Mouse (Mus musculus): ENCODE results near the gene Thap3. TPM values are rescaled to one million over a fixed set of nuclear protein-coding genes. Genes with fewer than 3 reads are reported as not detected.

Gene Thap3
- polyA plus RNA-seq, 1 experiment from 2014 or later = 34.7 TPM

DNA sequence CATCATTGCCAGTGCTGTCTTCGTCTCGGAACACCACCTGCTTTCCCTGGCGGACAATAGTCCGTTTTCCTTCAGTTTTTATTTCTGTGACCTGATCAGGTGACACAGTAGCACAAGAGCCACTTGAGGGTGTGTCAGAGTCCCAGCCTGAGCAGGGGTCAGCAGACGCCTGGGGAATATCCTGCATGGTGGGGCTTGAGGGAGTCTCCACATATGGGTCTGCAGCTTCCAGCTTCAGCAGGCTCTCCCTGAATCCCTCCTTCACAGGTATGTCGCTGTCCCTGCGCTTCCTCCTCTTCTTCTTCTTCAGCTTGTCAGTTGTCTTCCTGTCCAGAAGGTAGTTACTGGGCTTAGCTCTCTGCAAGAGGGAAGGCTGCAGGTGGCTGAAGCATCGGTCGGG is 3.3 kb upstream of the Thap3 start:
- no peak for DNase-seq (ENCODE audit: low spot score)
- H3K4me3 ChIP-seq = no peak overlapping the region
- no peaks in the 10 kb centered on the region for H3K27me3 ChIP-seq (replicated peaks; ENCODE audit: low read depth, poor library complexity, severe bottlenecking)
- peaks cover 42% of the 10 kb centered on the region for H3K36me3 ChIP-seq (replicated peaks)
- H3K27ac ChIP-seq (replicated peaks) = no peak overlapping the region
- WGBS = 94% methylated on average over 9 of the region's 9 CpGs
- H3K4me1 ChIP-seq = peaks cover 40% of the 10 kb centered on the region
- H3K9me3 ChIP-seq = no peaks in the 10 kb centered on the region

DNA sequence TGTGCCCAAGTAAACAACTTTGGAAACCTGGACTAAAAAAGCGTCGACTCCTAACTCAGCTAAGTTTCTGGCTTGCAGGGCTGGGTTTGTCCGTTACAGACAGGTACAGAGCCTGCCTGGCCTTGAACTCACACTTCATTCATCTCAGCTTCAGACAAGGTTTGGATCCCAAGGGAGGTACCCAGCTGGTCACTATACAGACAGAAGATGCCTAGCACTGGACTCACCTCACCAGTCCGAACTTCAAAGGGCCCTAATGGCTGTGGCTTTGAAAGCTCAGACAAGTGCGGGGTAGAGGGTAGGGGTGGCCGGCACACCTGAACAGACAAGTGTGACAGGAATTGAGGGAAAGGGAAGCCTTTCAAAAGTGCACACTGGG is 302 bp upstream of the Thap3 start:
- no peak for DNase-seq (ENCODE audit: low spot score)
- peaks cover 65% of the 10 kb centered on the region for H3K36me3 ChIP-seq (replicated peaks)
- no peaks in the 10 kb centered on the region for H3K9me3 ChIP-seq
- H3K4me3 ChIP-seq = peak overlapping the region; percentile 89
- WGBS = 30% methylated on average over 6 of the region's 6 CpGs
- H3K27ac ChIP-seq (replicated peaks) = peak overlapping the region; percentile 96
- H3K27me3 ChIP-seq (replicated peaks; ENCODE audit: low read depth, poor library complexity, severe bottlenecking) = no peaks in the 10 kb centered on the region
- H3K4me1 ChIP-seq = peaks cover 50% of the 10 kb centered on the region

DNA sequence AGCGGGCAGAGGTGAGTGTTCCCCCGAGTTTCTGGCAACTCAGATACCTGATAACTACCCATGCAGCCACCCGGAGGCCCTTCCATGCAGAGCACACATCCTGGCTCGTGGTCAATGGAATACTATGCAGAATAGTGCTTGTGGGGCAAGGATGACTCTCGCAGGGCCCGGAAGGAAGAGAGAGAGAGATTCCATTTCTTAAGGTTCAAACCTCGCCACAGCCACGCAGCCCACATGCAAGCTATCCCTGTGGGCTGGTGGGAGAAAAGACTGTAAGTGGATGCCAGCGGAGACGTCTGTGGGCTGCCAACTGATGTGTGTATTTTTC is 819 bp downstream of the Thap3 start:
- peak overlapping the region; percentile 96 for H3K27ac ChIP-seq (replicated peaks)
- peaks cover 71% of the 10 kb centered on the region for H3K36me3 ChIP-seq (replicated peaks)
- no peak for DNase-seq (ENCODE audit: low spot score)
- WGBS = 29% methylated on average over 10 of the region's 10 CpGs
- H3K27me3 ChIP-seq (replicated peaks; ENCODE audit: low read depth, poor library complexity, severe bottlenecking) = no peaks in the 10 kb centered on the region
- H3K9me3 ChIP-seq = no peaks in the 10 kb centered on the region
- H3K4me3 ChIP-seq = peak overlapping the region; percentile 89
- H3K4me1 ChIP-seq = peaks cover 52% of the 10 kb centered on the region

- no peaks in the 10 kb centered on the region for H3K27me3 ChIP-seq (replicated peaks; ENCODE audit: low read depth, poor library complexity, severe bottlenecking)
- peaks cover 58% of the 10 kb centered on the region for H3K4me1 ChIP-seq
- no peak for DNase-seq (ENCODE audit: low spot score)
- H3K27ac ChIP-seq (replicated peaks) = no peak overlapping the region
- WGBS = 69% methylated on average over 8 of the region's 8 CpGs
- peak overlapping the region; percentile 17; the same call in 1 of the 2 replicates for H3K4me3 ChIP-seq
- no peaks in the 10 kb centered on the region for H3K9me3 ChIP-seq
- peaks cover 71% of the 10 kb centered on the region for H3K36me3 ChIP-seq (replicated peaks)
Observed at GRCm38 (mm10) chr4:151986650-151987049, 2.1 kb downstream of the Thap3 start.

DNA sequence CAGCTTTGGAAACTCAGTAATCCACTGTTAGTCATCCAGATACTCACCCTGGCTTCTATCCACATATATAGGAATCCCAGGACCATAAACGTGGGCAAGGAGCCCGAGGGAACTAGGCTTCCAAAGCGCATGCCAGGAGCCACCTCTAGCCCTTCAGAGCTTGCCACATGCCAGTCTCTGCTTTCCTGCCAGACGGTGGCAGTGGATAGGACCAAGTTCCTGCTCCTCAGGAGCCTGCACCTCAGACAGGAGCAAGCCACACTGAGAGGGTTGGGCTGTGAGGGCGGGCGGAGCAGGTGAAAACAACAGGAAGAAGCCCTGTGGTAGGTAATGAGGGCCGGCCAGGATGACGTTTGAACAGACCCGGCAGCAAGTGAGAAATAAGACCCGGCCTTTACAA is 2.9 kb downstream of the Thap3 start:
- Histone ChIP-seq H3K27me3 (replicated peaks; ENCODE audit: low read depth, poor library complexity, severe bottlenecking) (no peaks in the 10 kb centered on the region), H3K4me1 (peaks cover 63% of the 10 kb centered on the region), H3K4me3 (0 out of 2 replicates have a peak overlapping the region, but pooled peaks have one; percentile 17), H3K27ac (replicated peaks) (peak overlapping the region; percentile 35; the same call in 1 of the 2 replicates), H3K9me3 (no peaks in the 10 kb centered on the region), H3K36me3 (replicated peaks) (peaks cover 71% of the 10 kb centered on the region)
- no peak for DNase-seq (ENCODE audit: low spot score)
- WGBS = 35% methylated on average over 10 of the region's 10 CpGs

DNA sequence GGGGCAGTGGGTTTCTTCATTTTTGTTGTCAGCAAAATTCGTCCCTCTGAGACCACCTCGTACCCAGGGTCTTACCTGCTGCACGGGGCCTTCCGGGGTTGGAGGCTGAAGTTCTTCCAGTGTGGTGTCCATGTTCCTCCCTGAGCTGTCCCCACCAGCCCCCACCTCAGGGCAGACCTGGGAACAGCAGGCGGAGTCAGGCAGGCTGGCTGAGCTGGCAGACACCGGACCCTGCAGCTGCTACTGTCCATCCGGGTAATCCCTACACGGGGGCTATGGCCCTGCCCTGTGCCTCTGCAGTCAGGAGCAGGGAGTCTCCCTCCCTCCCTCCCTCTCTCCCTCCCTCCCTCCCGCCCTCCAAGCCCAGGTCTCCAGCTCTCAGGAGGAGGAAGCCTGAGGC is 5.2 kb downstream of the Thap3 start:
- Histone ChIP-seq H3K4me3 (peak overlapping the region; percentile 5; the same call in 1 of the 2 replicates), H3K36me3 (replicated peaks) (peaks cover 80% of the 10 kb centered on the region), H3K9me3 (no peaks in the 10 kb centered on the region), H3K27ac (replicated peaks) (peak overlapping the region; percentile 44), H3K4me1 (peaks cover 51% of the 10 kb centered on the region), H3K27me3 (replicated peaks; ENCODE audit: low read depth, poor library complexity, severe bottlenecking) (no peaks in the 10 kb centered on the region)
- peak; percentile 58 for DNase-seq (ENCODE audit: low spot score)
- 26% methylated on average over 9 of the region's 9 CpGs for WGBS

DNA sequence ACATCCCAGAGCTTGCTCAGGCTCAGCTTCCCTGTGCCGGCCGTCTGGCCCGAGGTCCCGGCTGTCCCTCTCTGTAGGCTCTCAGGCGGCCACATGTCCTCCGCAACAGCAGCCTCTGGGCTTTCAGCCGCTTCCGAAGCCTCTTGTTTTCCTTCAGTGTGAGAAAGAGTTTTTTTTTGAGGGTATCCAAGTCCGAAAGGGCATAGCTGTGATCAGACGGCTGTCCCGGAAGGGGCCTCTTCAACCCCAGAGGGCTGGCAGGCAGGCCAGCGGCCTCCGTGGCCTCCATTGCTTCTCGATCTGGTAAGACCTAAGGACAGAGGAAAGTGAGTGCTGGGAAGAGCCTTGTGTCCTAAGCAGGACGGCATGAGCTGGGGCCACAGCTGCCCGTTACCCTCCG is 5.8 kb downstream of the Thap3 start:
- no peak for DNase-seq (ENCODE audit: low spot score)
- Histone ChIP-seq H3K36me3 (replicated peaks) (peaks cover 84% of the 10 kb centered on the region), H3K4me1 (peaks cover 46% of the 10 kb centered on the region)

DNA sequence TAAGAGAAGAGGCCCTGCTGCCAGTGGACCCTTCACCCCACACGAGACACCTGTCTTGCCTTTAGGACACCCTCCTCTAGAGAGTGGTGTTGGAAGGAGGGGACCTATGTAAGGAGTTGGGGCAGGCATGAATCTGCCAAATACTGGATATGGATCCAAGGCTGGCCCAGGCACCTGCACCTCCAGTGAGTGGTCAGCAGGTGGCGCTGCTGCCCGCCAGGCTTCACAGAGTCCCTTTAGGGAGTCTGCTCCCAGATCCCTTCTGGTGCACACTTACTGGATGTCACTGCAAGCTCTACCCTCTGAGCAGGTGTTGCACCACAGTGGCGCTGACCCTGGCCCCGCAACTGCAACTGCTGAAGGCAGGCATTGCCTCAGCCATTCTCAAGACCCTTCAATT is 7.4 kb downstream of the Thap3 start:
- Histone ChIP-seq H3K27me3 (replicated peaks; ENCODE audit: low read depth, poor library complexity, severe bottlenecking) (no peaks in the 10 kb centered on the region), H3K9me3 (no peaks in the 10 kb centered on the region), H3K4me1 (peaks cover 36% of the 10 kb centered on the region), H3K36me3 (replicated peaks) (peaks cover 96% of the 10 kb centered on the region), H3K4me3 (no peak overlapping the region), H3K27ac (replicated peaks) (no peak overlapping the region)
- DNase-seq (ENCODE audit: low spot score) = peak; percentile 83
- 15% methylated on average over 5 of the region's 5 CpGs for WGBS

More for the DNA sequence above, 5.8 kb downstream of the Thap3 start:
- Histone ChIP-seq H3K27ac (replicated peaks) (peak overlapping the region; percentile 44; the same call in 1 of the 2 replicates), H3K4me3 (no peak overlapping the region), H3K27me3 (replicated peaks; ENCODE audit: low read depth, poor library complexity, severe bottlenecking) (no peaks in the 10 kb centered on the region), H3K9me3 (no peaks in the 10 kb centered on the region)
- 45% methylated on average over 17 of the region's 17 CpGs for WGBS

- H3K9me3 ChIP-seq = no peaks in the 10 kb centered on the region
- H3K27me3 ChIP-seq (replicated peaks; ENCODE audit: low read depth, poor library complexity, severe bottlenecking) = no peaks in the 10 kb centered on the region
- no peak for DNase-seq (ENCODE audit: low spot score)
- H3K4me3 ChIP-seq = no peak overlapping the region
- WGBS = 80% methylated on average over 8 of the region's 8 CpGs
- H3K27ac ChIP-seq (replicated peaks) = no peak overlapping the region
- H3K36me3 ChIP-seq (replicated peaks) = peaks cover 98% of the 10 kb centered on the region
- H3K4me1 ChIP-seq = peaks cover 30% of the 10 kb centered on the region
Observed at GRCm38 (mm10) chr4:151980699-151981098, 8.1 kb downstream of the Thap3 start.

DNA sequence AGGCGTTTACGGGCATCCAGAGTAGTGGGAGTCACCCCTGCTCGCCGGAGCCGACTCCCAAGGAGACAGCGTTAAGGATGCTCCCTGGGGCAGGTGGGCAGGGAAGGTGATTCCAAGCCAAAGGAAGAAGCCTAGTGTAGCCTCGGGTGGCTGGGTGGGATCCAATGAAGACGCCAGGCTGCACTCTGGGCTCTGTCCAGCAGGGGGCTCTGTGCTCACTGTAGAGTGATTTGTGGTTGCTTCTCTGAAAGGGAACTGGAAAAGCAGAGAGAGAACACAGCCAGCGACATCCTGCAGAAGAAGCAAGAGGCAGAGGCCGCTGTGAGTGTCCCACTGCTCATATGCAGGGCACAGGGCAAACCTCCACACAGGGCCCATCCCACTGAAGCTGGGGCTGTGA is 11.0 kb downstream of the Thap3 start:
- H3K4me3 ChIP-seq = no peak overlapping the region
- H3K27ac ChIP-seq (replicated peaks) = no peak overlapping the region
- peaks cover 98% of the 10 kb centered on the region for H3K36me3 ChIP-seq (replicated peaks)
- 41% methylated on average over 10 of the region's 10 CpGs for WGBS
- H3K9me3 ChIP-seq = 0 out of 2 replicates have a peak, but pooled peaks cover 5% of the 10 kb centered on the region
- H3K4me1 ChIP-seq = peaks cover 13% of the 10 kb centered on the region
- no peaks in the 10 kb centered on the region for H3K27me3 ChIP-seq (replicated peaks; ENCODE audit: low read depth, poor library complexity, severe bottlenecking)
- peak; percentile 85 for DNase-seq (ENCODE audit: low spot score)

GRCm38 (mm10) chr4:151975441-151975840 is 13.4 kb downstream of the Thap3 start:
- 95% methylated on average over 3 of the region's 3 CpGs for WGBS
- Histone ChIP-seq H3K27ac (replicated peaks) (no peak overlapping the region), H3K27me3 (replicated peaks; ENCODE audit: low read depth, poor library complexity, severe bottlenecking) (no peaks in the 10 kb centered on the region), H3K36me3 (replicated peaks) (peaks cover 98% of the 10 kb centered on the region), H3K4me1 (peaks cover 4% of the 10 kb centered on the region; the same call in 1 of the 2 replicates), H3K9me3 (0 out of 2 replicates have a peak, but pooled peaks cover 5% of the 10 kb centered on the region), H3K4me3 (no peak overlapping the region)
- peak; percentile 52 for DNase-seq (ENCODE audit: low spot score)

DNA sequence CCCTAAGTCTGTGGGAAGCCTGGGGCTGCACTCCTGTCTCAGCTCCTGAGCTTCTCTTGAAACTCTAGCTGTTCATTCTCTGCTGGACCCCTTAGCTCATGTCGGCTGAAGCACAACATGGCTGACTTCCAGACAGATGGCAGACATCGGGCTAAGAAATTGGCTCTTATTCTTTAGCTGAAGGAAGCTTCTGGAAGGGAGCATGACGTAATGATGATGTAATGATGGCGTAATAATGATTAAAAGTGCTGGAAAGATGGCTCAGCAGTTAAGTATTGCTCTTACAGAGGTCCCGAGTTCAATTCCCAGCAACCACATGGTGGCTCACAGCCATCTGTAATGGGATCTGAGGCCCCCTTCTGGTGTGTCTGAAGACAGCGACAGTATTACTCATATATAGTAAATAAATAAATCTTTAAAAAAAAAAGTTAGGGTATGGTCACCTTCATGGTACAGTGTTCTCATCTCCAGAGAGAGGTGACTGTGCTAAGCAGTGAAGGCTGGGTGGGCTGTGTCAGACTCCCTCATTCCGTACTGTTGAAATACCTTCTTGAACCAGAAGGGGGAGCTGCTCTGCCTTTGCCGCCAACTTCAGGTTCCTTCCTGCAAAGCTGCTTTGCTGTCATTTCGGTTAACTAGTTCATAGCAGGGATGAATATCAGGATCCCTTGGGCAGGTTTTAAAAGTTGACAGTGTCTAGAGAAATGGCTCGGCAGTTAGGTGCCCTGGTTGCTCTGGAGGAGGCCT is 16.4 kb downstream of the Thap3 start:
- Histone ChIP-seq H3K4me1 (no peaks in the 10 kb centered on the region), H3K27ac (replicated peaks) (no peak overlapping the region), H3K36me3 (replicated peaks) (peaks cover 96% of the 10 kb centered on the region), H3K9me3 (0 out of 2 replicates have a peak, but pooled peaks cover 5% of the 10 kb centered on the region), H3K4me3 (no peak overlapping the region), H3K27me3 (replicated peaks; ENCODE audit: low read depth, poor library complexity, severe bottlenecking) (no peaks in the 10 kb centered on the region)
- WGBS = 74% methylated on average over 10 of the region's 10 CpGs
- DNase-seq (ENCODE audit: low spot score) = no peak

DNA sequence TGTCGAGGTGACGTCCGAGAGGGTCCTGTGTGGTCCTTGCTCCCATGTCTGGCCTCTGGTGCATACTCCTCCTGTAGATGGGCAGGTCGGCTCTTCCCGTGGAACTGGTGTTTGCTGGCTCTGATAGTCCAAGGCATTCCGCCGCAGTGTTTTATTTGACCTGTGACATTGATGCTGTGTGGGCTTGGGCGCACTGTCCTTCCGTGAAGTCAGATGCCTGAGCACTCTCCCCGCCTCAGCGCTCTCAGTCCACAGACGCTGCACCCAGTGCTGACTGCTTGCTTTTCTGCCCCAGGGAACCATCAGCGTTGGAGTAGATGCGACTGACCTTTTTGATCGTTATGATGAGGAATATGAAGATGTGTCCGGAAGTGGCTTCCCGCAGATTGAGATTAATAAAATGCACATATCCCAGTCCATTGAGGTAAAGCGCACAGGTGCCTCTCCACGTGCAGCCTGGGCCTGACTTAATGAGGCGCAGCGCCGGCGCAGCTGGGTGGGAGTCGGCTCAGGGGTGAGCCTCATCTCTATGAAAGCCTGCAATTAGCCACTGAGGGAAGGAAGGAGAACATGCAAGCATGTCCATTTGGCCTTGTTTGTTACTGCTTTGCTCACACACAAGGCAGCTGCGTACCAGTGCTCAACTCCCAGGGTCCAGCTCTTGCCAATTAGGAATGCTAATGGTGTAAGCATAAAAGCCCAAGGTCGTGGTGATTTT is 20.4 kb downstream of the Thap3 start:
- DNase-seq (ENCODE audit: low spot score) = no peak
- Histone ChIP-seq H3K36me3 (replicated peaks) (peaks cover 92% of the 10 kb centered on the region), H3K27me3 (replicated peaks; ENCODE audit: low read depth, poor library complexity, severe bottlenecking) (no peaks in the 10 kb centered on the region), H3K9me3 (no peaks in the 10 kb centered on the region), H3K4me3 (no peak overlapping the region), H3K4me1 (no peaks in the 10 kb centered on the region), H3K27ac (replicated peaks) (no peak overlapping the region)
- 94% methylated on average over 26 of the region's 26 CpGs for WGBS

Data from embryonic facial prominence, embryonic 10.5 days (tissue).